Mouse (Mus musculus): Measurements from ENCODE around the gene Znrf3.

The Znrf3 gene

GRCm38 (mm10) chr11:5314330-5314741 is 130.3 kb downstream of the Znrf3 start:
- DNase-seq: no peak

GRCm38 (mm10) chr11:5307024-5307905 is 137.4 kb downstream of the Znrf3 start:
- DNase-seq: no peak

- DNase-seq: no peak
These were observed 138.6 kb downstream of the Znrf3 start for GRCm38 (mm10) chr11:5306017-5306416.

GRCm38 (mm10) chr11:5304526-5304925 is 140.1 kb downstream of the Znrf3 start:
- DNase-seq: no peak

GRCm38 (mm10) chr11:5298007-5298372 is 146.7 kb downstream of the Znrf3 start:
- DNase-seq: no peak

GRCm38 (mm10) chr11:5297148-5298006 is 147.3 kb downstream of the Znrf3 start:
- no peak for DNase-seq

DNA sequence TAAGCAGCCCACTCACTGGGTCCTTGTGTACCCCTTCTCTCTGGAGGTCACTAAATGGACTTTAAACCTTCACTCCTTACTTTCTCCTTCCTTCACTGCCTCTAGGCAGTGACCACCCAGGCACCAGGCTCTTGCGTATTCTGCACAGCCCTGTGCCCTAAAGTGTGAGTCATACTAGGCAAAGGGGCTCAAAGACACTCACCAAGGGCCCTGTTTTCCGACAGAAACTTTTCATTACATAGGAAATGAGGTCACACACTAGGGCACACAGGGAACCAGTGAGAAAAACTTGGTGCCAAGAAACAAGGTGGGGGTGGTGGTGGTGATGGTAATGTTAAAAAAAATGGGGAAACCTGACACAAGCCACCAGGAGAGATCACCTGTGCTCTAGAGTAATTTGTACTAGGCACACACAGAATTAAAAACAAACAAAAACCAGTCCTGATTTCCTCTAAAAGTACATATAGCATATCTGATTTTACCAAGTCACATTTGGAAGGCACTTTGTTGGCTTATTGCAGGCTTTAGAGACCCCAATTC is 148.0 kb downstream of the Znrf3 start:
- no peak for DNase-seq

DNA sequence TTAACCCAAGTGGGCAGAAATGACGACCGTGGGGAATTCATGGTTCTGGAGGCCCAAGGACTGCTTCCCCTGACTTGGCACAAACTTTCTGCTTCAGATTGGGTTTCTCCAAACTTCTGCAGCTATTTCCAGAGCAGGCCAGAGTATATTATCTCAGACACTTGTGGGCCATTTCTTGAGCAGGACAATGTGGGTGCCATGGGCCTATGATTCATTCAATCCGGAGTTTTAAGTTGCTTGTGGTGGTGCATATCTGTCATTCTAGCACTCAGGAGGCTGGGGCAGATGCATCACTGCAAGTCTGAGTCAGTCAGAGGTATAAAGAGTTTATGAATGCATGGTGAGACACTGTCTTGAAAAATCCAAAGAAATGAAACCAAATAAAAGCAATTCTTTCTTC is 149.8 kb downstream of the Znrf3 start:
- DNase-seq: no peak

DNA sequence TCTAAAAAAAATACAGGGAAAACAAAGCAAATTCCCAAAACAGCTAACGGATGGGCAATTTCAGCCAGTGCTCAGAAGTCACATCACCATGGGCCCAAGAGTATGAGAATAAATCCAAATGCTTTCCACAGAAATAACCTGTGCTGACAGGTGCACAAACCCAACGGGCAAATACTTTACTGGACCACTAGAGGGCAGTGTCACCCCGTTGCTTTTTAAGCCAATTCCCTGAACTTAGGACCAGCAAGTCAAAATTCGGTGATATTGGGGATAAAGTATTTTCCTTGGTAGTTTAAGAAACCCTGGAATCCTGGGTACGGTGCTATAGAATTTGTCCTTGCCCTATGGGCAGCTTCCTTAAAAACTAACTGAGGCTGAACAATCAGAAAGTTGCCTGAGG is 154.0 kb downstream of the Znrf3 start:
- DNase-seq: peak; percentile 81

- DNase-seq: no peak
These were observed 154.6 kb downstream of the Znrf3 start for GRCm38 (mm10) chr11:5289826-5290580.

GRCm38 (mm10) chr11:5283987-5284386 is 160.7 kb downstream of the Znrf3 start:
- no peak for DNase-seq

- DNase-seq: no peak
These were observed 163.7 kb downstream of the Znrf3 start for GRCm38 (mm10) chr11:5280932-5281331.

DNA sequence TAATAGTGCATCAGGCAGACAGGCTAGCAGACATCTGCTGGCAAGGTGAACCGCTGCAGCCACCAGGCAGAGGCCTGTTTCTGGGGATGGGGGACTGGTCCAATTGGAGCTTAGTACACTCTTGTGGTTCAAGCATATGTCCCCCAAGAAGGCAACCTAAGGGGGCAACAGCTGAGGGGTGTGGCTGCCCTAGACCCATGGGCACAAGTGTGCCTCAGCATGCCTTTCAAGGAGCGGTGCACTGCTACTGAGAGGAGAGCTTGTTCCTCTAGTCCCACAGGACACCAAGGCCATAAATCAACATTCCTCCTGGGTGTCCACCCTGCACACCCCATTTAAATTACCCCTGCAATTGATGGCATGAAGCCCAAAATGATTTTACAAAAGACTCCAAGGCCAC is 166.2 kb downstream of the Znrf3 start:
- DNase-seq: no peak

GRCm38 (mm10) chr11:5277307-5277971 is 167.2 kb downstream of the Znrf3 start:
- no peak for DNase-seq

DNA sequence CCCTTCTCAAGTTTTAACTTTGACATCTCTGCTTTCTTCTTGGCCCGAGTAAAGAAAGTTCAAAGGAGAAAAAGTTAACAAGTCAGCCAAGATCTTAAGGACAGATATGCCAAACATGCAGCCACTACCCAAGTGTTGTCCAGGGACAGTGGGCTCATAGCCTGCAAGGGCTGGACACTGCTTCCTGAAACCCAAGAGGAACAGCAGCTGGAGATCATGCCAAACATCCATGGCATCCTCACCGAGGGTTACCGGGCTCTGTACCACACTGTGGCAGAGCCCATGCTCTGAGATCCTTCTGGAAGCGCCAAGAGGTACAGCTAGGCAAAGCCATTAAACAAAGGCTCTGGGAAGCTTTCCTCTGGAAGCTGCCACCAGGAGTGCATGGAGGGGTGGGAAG is 169.4 kb downstream of the Znrf3 start:
- DNase-seq: no peak

- DNase-seq: no peak
These were observed 172.0 kb downstream of the Znrf3 start for GRCm38 (mm10) chr11:5272536-5273234.

GRCm38 (mm10) chr11:5272066-5272360 is 172.6 kb downstream of the Znrf3 start:
- no peak for DNase-seq

DNA sequence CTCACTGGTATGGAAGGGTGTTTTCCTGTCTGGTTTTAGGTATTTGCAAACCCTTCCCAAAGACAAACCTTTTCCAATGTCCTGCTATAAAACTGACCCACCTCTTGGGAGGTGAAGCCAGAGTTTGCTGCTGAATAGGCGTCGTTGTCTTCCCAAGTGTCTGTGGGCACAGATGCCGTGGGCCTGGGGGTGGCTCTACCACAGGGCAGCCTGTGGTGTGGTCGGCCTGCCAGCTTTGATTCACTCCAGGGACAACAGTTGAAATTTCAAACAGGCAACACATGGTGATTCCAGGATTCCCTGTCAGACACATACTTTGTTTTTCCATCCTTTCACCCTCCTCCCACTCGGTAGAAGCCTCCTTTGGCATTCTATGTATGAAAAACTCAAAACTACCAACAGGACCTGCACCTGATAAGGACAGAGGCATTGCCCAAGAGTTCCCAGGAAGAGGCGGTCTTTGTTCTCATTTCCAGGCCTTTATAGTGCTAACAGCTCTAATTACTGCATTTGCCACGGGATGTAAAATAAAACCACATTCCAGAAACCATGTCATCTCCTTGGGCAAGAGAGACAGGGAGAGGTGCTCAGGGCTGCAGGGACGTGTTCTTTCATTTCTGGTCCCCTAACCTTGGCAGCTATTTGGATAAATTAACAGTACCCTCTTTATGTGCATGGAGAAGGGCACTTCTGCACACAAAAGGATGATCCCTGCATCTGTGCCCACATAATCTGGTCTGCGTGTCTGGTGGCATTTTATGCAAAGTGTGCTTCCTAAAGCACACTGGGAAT is 173.2 kb downstream of the Znrf3 start:
- no peak for DNase-seq

DNA sequence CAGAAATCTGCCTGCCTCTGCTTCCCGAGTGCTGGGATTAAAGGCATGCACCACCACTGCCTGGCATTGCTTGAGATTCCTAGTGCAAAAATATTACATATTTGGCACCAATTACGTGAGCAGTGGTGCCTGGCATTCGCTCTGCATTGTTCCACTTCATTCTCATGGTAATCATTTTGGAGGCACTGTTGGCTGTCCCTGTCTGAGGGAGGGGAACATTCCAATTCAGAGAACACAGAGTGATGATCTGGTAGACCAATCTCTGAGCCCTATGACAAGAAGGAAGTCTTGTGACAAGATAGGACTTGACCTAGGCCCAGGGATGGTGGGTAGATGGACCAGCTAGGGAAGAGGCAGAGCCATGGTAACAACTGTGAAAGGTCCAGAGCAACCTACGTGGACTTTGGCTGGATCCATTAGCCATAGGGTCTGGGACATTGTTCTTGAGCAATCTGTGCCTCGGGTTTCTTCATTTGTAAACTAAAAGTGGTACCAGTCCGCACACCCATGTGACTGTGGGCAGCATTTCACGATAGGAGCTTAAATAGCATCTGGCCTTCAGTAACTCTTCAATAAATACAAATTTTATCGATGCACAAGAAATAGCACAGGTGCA is 174.7 kb downstream of the Znrf3 start:
- DNase-seq: no peak

GRCm38 (mm10) chr11:5265764-5266163 is 178.9 kb downstream of the Znrf3 start:
- no peak for DNase-seq
